Mouse (Mus musculus): ENCODE data around the gene Dhdh.
"Not testable (repeated sequence)": the region's sequence is repeated elsewhere in the genome, so short reads cannot be mapped to it uniquely, and the experiment has no call there.

Gene Dhdh

DNA sequence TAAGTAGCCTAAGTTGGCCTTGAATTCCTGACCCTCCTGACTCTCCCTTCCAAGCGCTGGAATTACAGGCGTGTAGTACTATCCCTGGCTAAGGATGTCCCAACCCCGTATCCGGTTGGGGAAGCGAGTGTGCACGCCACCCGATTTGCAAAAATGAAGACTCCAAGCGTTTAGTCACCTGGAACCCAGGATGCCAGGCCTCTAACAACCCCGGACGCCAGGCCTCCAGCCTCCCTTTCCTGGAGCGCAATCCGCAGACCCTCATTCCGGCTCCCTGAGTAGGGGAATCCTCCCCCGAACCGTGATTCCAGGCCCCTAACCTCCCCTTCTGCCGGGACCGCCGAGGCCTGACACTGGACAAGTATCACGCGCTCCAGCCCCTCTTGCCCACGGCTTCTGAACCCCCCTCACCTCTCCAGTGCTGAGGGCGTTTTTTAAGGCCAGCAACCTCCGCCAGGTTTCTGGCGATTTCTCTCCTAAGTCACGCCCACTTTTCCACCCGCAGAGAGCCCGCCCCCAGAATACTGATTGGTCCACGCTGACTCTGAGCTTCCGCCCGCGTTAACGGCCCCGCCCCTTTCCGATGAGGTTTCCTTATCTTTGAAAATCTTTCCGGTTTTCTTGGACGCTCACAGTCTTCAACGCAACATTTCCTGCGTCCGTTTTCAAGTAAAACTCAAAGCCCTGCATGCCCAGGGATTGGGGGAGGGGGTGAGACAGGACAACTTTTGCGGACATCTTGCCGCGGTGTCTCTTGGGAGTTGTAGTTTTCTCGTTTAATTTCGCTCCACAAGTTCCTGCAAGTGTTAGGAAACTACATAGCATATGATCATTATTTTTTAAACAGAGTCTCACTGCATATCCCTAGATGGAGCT lies 21.5 kb upstream of the Dhdh start, which contains the start of gene Nucb1:
Gene Nucb1 (minus strand): TSS at position 495 of the 876 bp plus-strand sequence.
- DNase-seq (ENCODE audit: low read depth in 1 of 2, low spot score in 2 of 2), result peak; percentile 71 to 84

GRCm38 (mm10) chr7:45509181-45509882 lies 20.7 kb upstream of the Dhdh start:
- DNase-seq (ENCODE audit: low read depth in 1 of 2, low spot score in 2 of 2), result no peak

GRCm38 (mm10) chr7:45508561-45508960 lies 20.0 kb upstream of the Dhdh start:
- no peak for DNase-seq (ENCODE audit: low read depth in 1 of 2, low spot score in 2 of 2)

GRCm38 (mm10) chr7:45507583-45507982 lies 19.0 kb upstream of the Dhdh start:
- no peak for DNase-seq (ENCODE audit: low read depth in 1 of 2, low spot score in 2 of 2)

GRCm38 (mm10) chr7:45498427-45498826 lies 9.8 kb upstream of the Dhdh start:
- no peak for DNase-seq (ENCODE audit: low read depth in 1 of 2, low spot score in 2 of 2)

DNA sequence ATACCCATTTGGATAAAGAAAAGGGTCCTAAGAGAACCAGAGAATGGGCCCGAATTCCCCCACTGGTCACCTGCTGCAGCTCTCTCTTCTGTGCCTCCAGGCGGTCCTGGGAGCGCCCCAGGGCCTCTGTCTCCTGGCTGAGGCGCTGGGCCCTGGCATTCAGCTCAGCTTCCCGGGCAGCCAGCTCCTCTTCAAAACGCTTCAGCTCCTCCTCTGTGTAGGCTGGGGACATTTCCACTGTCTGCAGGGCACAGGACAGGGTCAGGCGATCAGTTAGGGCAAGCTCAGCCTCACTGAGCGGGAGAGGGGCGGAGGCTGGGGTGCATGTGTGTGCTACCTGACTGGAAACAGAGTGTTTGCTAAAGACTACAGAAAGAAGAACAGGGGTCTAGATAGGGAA lies 5.9 kb upstream of the Dhdh start:
- DNase-seq (ENCODE audit: low read depth in 1 of 2, low spot score in 2 of 2), result no peak

GRCm38 (mm10) chr7:45492951-45493350 lies 4.3 kb upstream of the Dhdh start:
- DNase-seq (ENCODE audit: low read depth in 1 of 2, low spot score in 2 of 2), result no peak

DNA sequence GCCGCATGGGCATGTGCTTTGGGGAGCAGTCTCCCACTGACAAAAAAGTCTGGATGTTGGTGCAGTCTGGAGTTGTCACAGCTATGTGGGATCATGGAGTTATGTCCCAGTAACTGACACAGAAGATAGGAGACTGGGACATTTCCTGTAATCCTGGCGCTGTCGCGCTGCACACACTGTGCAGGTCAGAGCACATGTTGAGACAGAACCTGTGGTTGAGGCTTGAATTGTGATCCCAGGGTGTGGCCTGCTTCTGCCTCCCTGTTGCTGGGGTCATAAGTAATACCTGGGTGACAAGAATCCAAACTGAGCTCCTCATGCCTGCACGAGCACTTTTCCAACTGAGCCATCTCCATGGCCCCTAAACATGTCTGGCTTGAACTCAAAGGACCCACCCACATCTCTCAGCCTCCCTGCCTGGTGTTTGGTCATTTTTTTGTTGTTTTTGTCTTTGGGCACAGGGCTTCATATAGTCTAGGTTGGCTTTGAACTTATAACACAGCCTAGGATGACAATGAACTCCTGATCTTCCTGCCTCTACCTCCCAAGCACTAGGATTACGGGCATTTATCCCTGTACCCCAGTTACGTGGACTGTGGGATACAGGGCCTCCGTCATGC lies 3.7 kb upstream of the Dhdh start:
- no peak for DNase-seq (ENCODE audit: low read depth in 1 of 2, low spot score in 2 of 2)

DNA sequence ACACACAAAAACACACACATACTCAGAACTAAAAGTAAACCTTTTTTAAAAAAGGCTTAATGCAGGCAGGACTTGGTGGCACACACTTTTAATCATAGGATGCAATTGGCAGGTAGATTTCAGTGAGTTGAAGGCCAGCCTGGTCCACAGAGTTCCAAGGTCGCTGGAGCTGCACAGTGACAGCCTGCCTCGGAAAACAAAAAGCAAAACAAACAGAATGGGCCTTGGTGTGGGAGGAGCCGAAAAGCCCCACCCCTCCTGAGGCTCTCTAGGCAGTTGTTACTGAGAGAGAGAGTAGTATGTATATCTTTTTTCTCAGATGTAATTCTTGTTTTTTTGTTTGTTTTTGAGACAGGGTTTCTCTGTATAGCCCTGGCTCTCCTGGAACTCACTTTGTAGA lies 2.7 kb upstream of the Dhdh start:
- DNase-seq (ENCODE audit: low read depth in 1 of 2, low spot score in 2 of 2), result no peak

GRCm38 (mm10) chr7:45490822-45491221 lies 2.2 kb upstream of the Dhdh start:
- DNase-seq (ENCODE audit: low read depth in 1 of 2, low spot score in 2 of 2), result no peak

DNA sequence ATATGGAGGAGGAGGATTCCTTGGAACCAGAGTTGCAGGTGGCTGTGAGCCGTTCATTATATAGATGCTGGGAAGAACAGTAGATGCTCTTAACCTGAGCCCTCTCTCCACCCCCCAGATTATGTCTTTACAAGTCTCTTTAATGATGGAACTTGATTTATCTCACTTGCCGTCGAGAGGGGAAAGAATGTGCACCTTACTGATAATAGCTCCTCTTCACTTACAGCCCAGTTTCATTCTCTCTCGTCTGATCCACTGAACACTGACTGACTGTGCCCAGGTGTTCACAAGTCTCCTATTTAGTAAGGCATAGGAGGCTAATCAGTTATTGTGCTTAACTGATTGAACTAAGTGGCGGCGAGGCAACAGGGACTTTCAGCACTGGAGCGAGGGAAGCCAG lies 973 bp upstream of the Dhdh start:
- DNase-seq (ENCODE audit: low read depth in 1 of 2, low spot score in 2 of 2), result no peak

GRCm38 (mm10) chr7:45487861-45488292 lies 728 bp downstream of the Dhdh start:
- no peak for DNase-seq (ENCODE audit: low read depth in 1 of 2, low spot score in 2 of 2)

DNA sequence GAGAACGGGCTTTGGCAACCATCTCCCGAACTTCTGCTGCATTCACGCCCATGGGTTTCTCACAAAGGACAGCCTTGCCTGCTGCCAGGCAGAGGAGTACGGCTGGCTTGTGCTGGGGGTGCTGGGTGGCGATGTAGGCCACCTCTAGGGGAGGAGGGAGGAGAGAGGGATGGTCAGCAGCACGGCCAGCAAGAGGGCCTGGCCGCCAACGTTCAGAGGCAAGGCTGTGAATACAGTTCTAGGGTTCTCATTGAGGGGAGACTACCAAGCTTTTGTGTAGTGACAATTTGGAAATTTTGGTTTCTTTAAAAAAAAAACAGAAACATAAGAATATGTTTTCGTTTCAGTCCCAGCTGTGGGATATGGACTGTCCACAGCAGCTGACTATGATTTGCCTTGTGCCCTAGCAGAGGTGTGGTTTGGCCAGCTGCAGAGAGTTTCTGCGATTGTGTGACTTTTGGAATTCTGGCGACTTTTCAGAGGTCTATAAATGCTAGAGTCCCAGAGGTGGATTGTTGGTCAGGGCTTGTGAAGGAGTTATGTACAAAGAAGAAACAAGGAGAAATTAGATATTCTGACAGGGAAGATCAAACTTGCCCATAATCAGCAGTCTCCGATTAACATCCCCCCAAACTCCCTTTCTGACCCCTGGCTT lies 1.7 kb downstream of the Dhdh start, which contains the start of gene Gm45808:
Gene Gm45808 (minus strand): TSS at position 51 of the 655 bp plus-strand sequence.
- DNase-seq (ENCODE audit: low read depth in 1 of 2, low spot score in 2 of 2), result no peak

DNA sequence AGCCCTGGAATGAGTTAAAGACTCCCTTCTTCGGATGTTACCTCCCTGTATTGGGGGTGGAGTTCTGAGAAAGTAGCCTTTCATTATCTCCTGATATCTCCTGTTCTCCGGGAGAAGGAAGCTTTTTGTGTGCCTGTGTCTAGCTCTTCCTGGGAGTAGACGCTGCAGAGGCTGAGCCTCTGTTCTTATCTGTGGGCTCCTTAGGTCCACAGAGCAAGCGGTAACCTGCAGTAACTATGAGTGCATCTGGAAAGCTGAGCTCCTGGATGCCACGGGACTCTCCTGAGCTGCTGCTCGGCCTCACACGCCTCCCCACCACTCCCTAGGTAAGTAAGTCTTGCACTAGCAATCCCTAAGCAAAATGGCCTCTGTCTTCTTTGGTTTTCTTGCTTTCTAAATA lies 2.4 kb downstream of the Dhdh start:
- no peak for DNase-seq (ENCODE audit: low read depth in 1 of 2, low spot score in 2 of 2)

DNA sequence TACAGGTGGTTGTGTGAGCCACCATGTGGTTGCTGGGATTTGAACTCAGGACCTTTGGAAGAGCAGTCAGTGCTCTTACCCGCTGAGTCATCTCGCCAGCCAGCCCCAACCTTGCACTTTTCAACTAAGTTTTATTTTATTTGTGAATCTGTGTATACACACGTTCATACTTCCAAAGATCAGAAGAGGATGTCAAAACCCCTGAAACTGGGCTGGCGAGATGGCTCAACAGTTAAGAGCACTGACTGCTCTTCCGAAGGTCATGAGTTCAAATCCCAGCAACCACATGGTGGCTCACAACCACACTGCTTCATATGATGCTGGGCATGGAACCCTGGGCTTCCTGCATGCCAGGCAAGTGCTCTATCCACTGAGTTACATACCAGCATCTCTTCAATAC lies 3.6 kb downstream of the Dhdh start:
- not testable (repeated sequence) for DNase-seq (ENCODE audit: low read depth in 1 of 2, low spot score in 2 of 2)

- no peak for DNase-seq (ENCODE audit: low read depth in 1 of 2, low spot score in 2 of 2)
Measured at GRCm38 (mm10) chr7:45482166-45482565, 6.4 kb downstream of the Dhdh start.

DNA sequence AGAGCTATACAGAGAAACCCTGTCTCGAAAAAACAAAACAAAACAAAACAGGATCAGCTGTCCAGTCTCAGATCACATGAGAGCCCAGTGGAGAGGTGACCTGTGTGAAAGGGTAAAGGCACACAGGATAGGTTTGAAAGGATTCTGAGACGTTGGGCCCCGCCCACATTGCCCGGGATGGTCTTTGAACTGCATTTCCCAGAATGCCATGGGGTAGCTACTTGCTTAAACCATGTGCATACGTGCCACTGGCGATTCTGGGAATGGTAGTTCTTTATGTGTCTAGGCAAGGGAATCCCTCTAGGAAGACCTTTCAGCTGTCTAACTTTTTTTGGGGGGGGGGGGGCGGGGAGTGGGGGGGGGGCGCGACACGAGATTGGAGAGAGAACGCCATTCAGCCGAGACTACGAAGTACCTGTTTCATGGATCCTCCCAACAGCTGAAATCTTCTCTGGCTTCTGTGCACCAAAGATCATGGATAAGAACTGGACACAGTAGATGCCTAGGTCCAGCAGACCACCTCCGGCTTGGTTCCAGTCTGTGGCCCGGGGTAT lies 7.2 kb downstream of the Dhdh start, which contains the start of gene Tulp2:
Gene Tulp2 (plus strand): TSS at position 504 of the 554 bp plus-strand sequence.
- no peak for DNase-seq (ENCODE audit: low read depth in 1 of 2, low spot score in 2 of 2)

- not testable (repeated sequence) for DNase-seq (ENCODE audit: low read depth in 1 of 2, low spot score in 2 of 2)
Measured at GRCm38 (mm10) chr7:45480310-45480709, 8.3 kb downstream of the Dhdh start.

DNA sequence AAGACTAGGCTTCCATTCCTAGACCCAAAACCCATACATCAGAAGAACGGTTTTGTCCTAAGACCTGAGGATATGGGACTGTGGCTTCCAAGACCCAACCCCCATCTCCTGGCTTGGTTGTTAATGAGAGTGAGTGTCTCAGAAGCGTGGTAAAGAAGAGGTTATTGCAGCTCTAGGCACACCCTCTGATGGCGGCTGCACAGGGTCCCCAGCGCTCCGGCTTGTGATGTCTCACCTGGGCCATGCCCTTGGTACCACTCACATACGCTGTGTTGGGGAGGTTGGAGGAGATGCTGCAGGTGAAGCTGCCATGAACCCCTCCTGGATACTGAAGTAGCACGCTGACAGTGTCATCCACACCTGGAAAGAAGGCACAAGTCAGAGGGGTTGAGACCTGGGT lies 9.8 kb downstream of the Dhdh start:
- no peak for DNase-seq (ENCODE audit: low read depth in 1 of 2, low spot score in 2 of 2)

DNA sequence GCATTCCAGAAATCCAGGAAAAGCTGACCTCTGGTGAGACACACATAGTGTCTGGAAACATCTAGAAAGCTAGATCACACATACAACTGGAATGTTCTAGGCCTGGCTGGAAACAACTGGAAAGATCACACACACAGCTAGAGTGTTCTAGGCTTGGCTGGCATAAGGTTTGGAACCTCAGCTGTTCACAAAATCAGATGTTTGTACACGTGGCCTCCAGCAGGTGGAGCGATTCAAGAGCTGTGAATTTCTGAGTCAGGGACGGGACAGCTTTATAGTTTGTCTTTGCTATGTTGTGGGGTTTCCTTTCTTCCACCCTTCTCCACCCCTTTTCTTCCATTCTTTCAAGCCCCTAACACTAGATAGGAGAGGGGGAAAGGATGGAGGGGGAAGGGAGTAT lies 11.6 kb downstream of the Dhdh start:
- DNase-seq (ENCODE audit: low read depth in 1 of 2, low spot score in 2 of 2), result peak in 1 of 2 experiments; percentile 33

DNA sequence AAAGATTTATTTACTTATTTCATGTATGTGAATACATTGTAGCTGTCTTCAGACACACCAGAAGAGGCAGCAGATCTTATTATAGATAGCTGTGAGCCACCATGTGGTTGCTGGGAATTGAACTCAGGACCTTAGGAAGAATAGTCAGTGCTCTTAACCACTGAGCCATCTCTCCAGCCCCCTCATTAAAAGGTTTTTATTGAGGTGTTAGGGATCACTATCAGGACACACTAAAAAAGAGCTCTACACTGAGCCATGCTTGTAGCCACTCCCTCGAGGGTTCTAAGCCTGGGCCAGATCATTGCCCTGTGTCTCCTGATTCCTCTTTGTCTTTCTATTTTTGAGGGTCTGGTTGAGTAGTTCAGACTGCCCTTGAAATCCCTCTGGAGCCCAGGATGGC lies 12.2 kb downstream of the Dhdh start:
- no peak for DNase-seq (ENCODE audit: low read depth in 1 of 2, low spot score in 2 of 2)
